In genomic region chr2:154211881-154212280, GRCm38 (mm10) we compare ENCODE assay signal across 28 mouse cellular contexts. TPM values are rescaled to one million over a fixed set of nuclear protein-coding genes. Genes with fewer than 3 reads are reported as not detected.
A peak's percentile ranks its signal among the peaks of the same experiment; 100 is the strongest.
DNase-seq lines count a peak whose midpoint lies in the region; ATAC-seq and TF ChIP-seq lines count a peak whose summit lies in the region.
"Had no signal": no experiment of that assay in that cellular context is flagged by ENCODE, and none has a peak within 500 bp of the region (broad histone marks: within the 10 kb centered on the region; RNA-seq: fewer than 3 reads in every experiment).

No protein-coding gene starts in this region.

- no peak overlapping the region for H3K27ac ChIP-seq in midbrain, embryonic 11.5 days (ENCODE audit: low read depth, low read length)
- H3K27ac ChIP-seq in midbrain, embryonic 10.5 days (replicated peaks) = no peak overlapping the region
- H3K27ac ChIP-seq in layer of hippocampus, adult 2 months = peak overlapping the region; percentile 78
- no peak overlapping the region for H3K27ac ChIP-seq in intestine, postnatal 0 days (ENCODE audit: low read depth, low read length)
- no peak overlapping the region for H3K27ac ChIP-seq in gastrocnemius, adult 2 months
- H3K27ac ChIP-seq: forebrain, embryonic 13.5 days; heart, embryonic 13.5 days; hindbrain, embryonic 15.5 days; limb, embryonic 13.5 days; liver, embryonic 14.5 days; neural tube, embryonic 12.5 days; stomach, embryonic 15.5 days had no signal

- 84% methylated on average over 4 of the region's 4 CpGs for WGBS in midbrain, embryonic 11.5 days
- WGBS in midbrain, embryonic 10.5 days = 91% methylated on average over 4 of the region's 4 CpGs
- 87% methylated on average over 4 of the region's 4 CpGs for WGBS in intestine, postnatal 0 days

- no peaks in the 10 kb centered on the region for H3K4me1 ChIP-seq in midbrain, embryonic 11.5 days (ENCODE audit: control insufficient read depth, insufficient read depth, low read length)
- H3K4me1 ChIP-seq in midbrain, embryonic 10.5 days = peaks cover 7% of the 10 kb centered on the region
- H3K4me1 ChIP-seq in intestine, postnatal 0 days (replicated peaks; ENCODE audit: control insufficient read depth, insufficient read depth, low read length) = no peaks in the 10 kb centered on the region
- H3K4me1 ChIP-seq: forebrain, embryonic 13.5 days; limb, embryonic 13.5 days; megakaryocyte, embryonic 14.5 days; neural tube, embryonic 12.5 days; stomach, embryonic 15.5 days had no signal

- no peak overlapping the region for H3K4me3 ChIP-seq in midbrain, embryonic 11.5 days (ENCODE audit: low read depth, low read length)
- H3K4me3 ChIP-seq in midbrain, embryonic 10.5 days = no peak overlapping the region
- no peak overlapping the region for H3K4me3 ChIP-seq in layer of hippocampus, adult 2 months
- no peak overlapping the region for H3K4me3 ChIP-seq in intestine, postnatal 0 days (ENCODE audit: low read depth, low read length)
- H3K4me3 ChIP-seq in gastrocnemius, adult 2 months = no peak overlapping the region
- H3K4me3 ChIP-seq: forebrain, embryonic 13.5 days; heart, embryonic 13.5 days; hindbrain, embryonic 15.5 days; limb, embryonic 13.5 days; megakaryocyte, embryonic 14.5 days; neural tube, embryonic 12.5 days; stomach, embryonic 15.5 days had no signal

- H3K9ac ChIP-seq in midbrain, embryonic 11.5 days (ENCODE audit: low read length) = no peak overlapping the region
- H3K9ac ChIP-seq in intestine, postnatal 0 days (ENCODE audit: low read depth, low read length) = no peak overlapping the region
- H3K9ac ChIP-seq: forebrain, embryonic 13.5 days; heart, embryonic 13.5 days; hindbrain, embryonic 15.5 days; limb, embryonic 13.5 days; liver, embryonic 14.5 days; neural tube, embryonic 12.5 days; stomach, embryonic 15.5 days had no signal

- no peak overlapping the region for H3K4me2 ChIP-seq in midbrain, embryonic 11.5 days
- no peak overlapping the region for H3K4me2 ChIP-seq in intestine, postnatal 0 days (replicated peaks; ENCODE audit: low read depth)
- H3K4me2 ChIP-seq: forebrain, embryonic 13.5 days; heart, embryonic 13.5 days; hindbrain, embryonic 15.5 days; limb, embryonic 13.5 days; neural tube, embryonic 12.5 days; stomach, embryonic 15.5 days had no signal

- DNase-seq in midbrain, embryonic 11.5 days (ENCODE audit: low spot score, missing footprints) = peak; percentile 21
- DNase-seq in midbrain, embryonic 10.5 days (ENCODE audit: low spot score) = no peak
- DNase-seq in layer of hippocampus, adult 2 months (ENCODE audit: low spot score in 2 of 2) = peak; percentile 58 to 71
- DNase-seq in left cerebral cortex, adult 9 months (ENCODE audit: low spot score in 2 of 2) = peak; percentile 36 to 81
- peak; percentile 68 for DNase-seq in right cerebral cortex, postnatal 25 days
- no peak for DNase-seq in gastrocnemius, adult 2 months
- DNase-seq: cerebellum, adult 11-12 months; cerebellum, postnatal 25 days; heart, postnatal 36 days; kidney, adult 2 months; kidney, postnatal 36 days had no signal

- TF ChIP-seq CTCF in layer of hippocampus, adult 2 months (conservative IDR thresholded peaks at IDR 0.05) = no peak
- TF ChIP-seq CTCF in intestine, postnatal 0 days (IDR thresholded peaks at IDR 0.05; ENCODE audit: low read depth) = no peak
- TF ChIP-seq CTCF in gastrocnemius, adult 2 months (IDR thresholded peaks at IDR 0.05) = no peak

- H3K9me3 ChIP-seq in midbrain, embryonic 11.5 days (ENCODE audit: control insufficient read depth, low read length) = no peaks in the 10 kb centered on the region
- H3K9me3 ChIP-seq in midbrain, embryonic 10.5 days (replicated peaks) = no peaks in the 10 kb centered on the region
- H3K9me3 ChIP-seq in intestine, postnatal 0 days (ENCODE audit: control insufficient read depth) = no peaks in the 10 kb centered on the region
- H3K9me3 ChIP-seq: forebrain, embryonic 13.5 days; heart, embryonic 13.5 days; hindbrain, embryonic 15.5 days; limb, embryonic 13.5 days; megakaryocyte, embryonic 14.5 days; neural tube, embryonic 12.5 days; stomach, embryonic 15.5 days had no signal

- no peaks in the 10 kb centered on the region for H3K27me3 ChIP-seq in midbrain, embryonic 11.5 days (ENCODE audit: control insufficient read depth, insufficient read depth, low read length)
- no peaks in the 10 kb centered on the region for H3K27me3 ChIP-seq in midbrain, embryonic 10.5 days (ENCODE audit: low read depth, poor library complexity, severe bottlenecking)
- no peaks in the 10 kb centered on the region for H3K27me3 ChIP-seq in intestine, postnatal 0 days (replicated peaks; ENCODE audit: control insufficient read depth, insufficient read depth, low read length)
- H3K27me3 ChIP-seq: forebrain, embryonic 13.5 days; hindbrain, embryonic 15.5 days; limb, embryonic 13.5 days; neural tube, embryonic 12.5 days; stomach, embryonic 15.5 days had no signal

- no peak for ATAC-seq in midbrain, embryonic 11.5 days (ENCODE audit: low FRiP score)
- no peak for ATAC-seq in intestine, postnatal 0 days
- no peak for ATAC-seq in cerebellum, adult (ENCODE audit: insufficient number of reproducible peaks, low FRiP score, low TSS enrichment)
- ATAC-seq: lung, postnatal 0 days had no signal

- H3K36me3 ChIP-seq in midbrain, embryonic 11.5 days (ENCODE audit: control insufficient read depth, insufficient read depth, low read length) = no peaks in the 10 kb centered on the region
- no peaks in the 10 kb centered on the region for H3K36me3 ChIP-seq in midbrain, embryonic 10.5 days
- H3K36me3 ChIP-seq in intestine, postnatal 0 days (ENCODE audit: control insufficient read depth, insufficient read depth) = no peaks in the 10 kb centered on the region
- H3K36me3 ChIP-seq: heart, embryonic 13.5 days; hindbrain, embryonic 15.5 days; limb, embryonic 13.5 days; neural tube, embryonic 12.5 days; stomach, embryonic 15.5 days had no signal

- intact Hi-C loops in gastrocnemius, adult 2 months (cut with DNase I) = no loop called here

RNA-seq across cellular contexts. Expression of gene Bpifb5, which starts 11.7 kb away (rescaled TPM):
- 0.10 and 0.26 TPM in 2 replicates for polyA plus RNA-seq in midbrain, embryonic 11.5 days (2014; fragmentation: Nextera tagmentation; extraction: Ambion mirVana)
- 0.19 and 0.25 TPM in 2 replicates for polyA plus RNA-seq in midbrain, embryonic 10.5 days (2016; fragmentation: Nextera tagmentation; extraction: Ambion mirVana)
- total RNA-seq in layer of hippocampus, adult 2 months (2021) = not detected
- polyA plus RNA-seq in intestine, postnatal 0 days (2015; fragmentation: Nextera tagmentation; extraction: Ambion mirVana) = 0.07 and 0.09 TPM in 2 replicates
- total RNA-seq in gastrocnemius, adult 2 months (2021) = not detected
- total RNA-seq: adrenal gland, adult 18-20 months; CH12.LX; heart, postnatal 36 days; monocyte, adult 5-6 weeks had no signal
- polyA plus RNA-seq: forebrain, embryonic 13.5 days; liver, embryonic 14.5 days; neural tube, embryonic 12.5 days had no signal

RNA-seq across cellular contexts. Expression of gene Bpifb1, which starts 21.3 kb away (rescaled TPM):
- polyA plus RNA-seq in midbrain, embryonic 11.5 days (2014; fragmentation: Nextera tagmentation; extraction: Ambion mirVana) = not detected in 2 replicates
- polyA plus RNA-seq in midbrain, embryonic 10.5 days (2016; fragmentation: Nextera tagmentation; extraction: Ambion mirVana) = not detected in 2 replicates
- under 1 TPM in 1 of 2 experiments, not detected in 1; 0.22 TPM for total RNA-seq in layer of hippocampus, adult 2 months (2021)
- 3.7 and 29.4 TPM in 2 replicates for polyA plus RNA-seq in intestine, postnatal 0 days (2015; fragmentation: Nextera tagmentation; extraction: Ambion mirVana)
- not detected for total RNA-seq in gastrocnemius, adult 2 months (2021)
- total RNA-seq: adrenal gland, adult 18-20 months; CH12.LX; gastrocnemius, postnatal 4 days; heart, postnatal 36 days; monocyte, adult 5-6 weeks had no signal
- polyA plus RNA-seq: forebrain, embryonic 13.5 days; kidney, adult 2 months; limb, embryonic 13.5 days; neural tube, embryonic 12.5 days; spleen, adult 2 months had no signal

RNA-seq across cellular contexts. Expression of gene Bpifb9a, which starts 45.8 kb away (rescaled TPM):
- not detected in 2 replicates for polyA plus RNA-seq in midbrain, embryonic 11.5 days (2014; fragmentation: Nextera tagmentation; extraction: Ambion mirVana)
- polyA plus RNA-seq in midbrain, embryonic 10.5 days (2016; fragmentation: Nextera tagmentation; extraction: Ambion mirVana) = not detected in 2 replicates
- total RNA-seq in layer of hippocampus, adult 2 months (2021) = not detected
- not detected in 2 replicates for polyA plus RNA-seq in intestine, postnatal 0 days (2015; fragmentation: Nextera tagmentation; extraction: Ambion mirVana)
- not detected for total RNA-seq in gastrocnemius, adult 2 months (2021)
- total RNA-seq: adrenal gland, adult 18-20 months; CH12.LX; gastrocnemius, postnatal 4 days; heart, postnatal 36 days; monocyte, adult 5-6 weeks had no signal
- polyA plus RNA-seq: brain, embryonic 14.5 days; forebrain, embryonic 13.5 days; heart, embryonic 13.5 days; hindbrain, embryonic 15.5 days; kidney, adult 2 months; limb, embryonic 13.5 days; liver, embryonic 14.5 days; lung, postnatal 0 days; neural tube, embryonic 12.5 days; spleen, adult 2 months; stomach, embryonic 15.5 days had no signal

RNA-seq across cellular contexts. Expression of gene Bpifa5, which starts 49.5 kb away (rescaled TPM):
- not detected in 2 replicates for polyA plus RNA-seq in midbrain, embryonic 11.5 days (2014; fragmentation: Nextera tagmentation; extraction: Ambion mirVana)
- not detected in 2 replicates for polyA plus RNA-seq in midbrain, embryonic 10.5 days (2016; fragmentation: Nextera tagmentation; extraction: Ambion mirVana)
- not detected for total RNA-seq in layer of hippocampus, adult 2 months (2021)
- polyA plus RNA-seq in intestine, postnatal 0 days (2015; fragmentation: Nextera tagmentation; extraction: Ambion mirVana) = not detected in 2 replicates
- total RNA-seq in gastrocnemius, adult 2 months (2021) = not detected
- total RNA-seq: adrenal gland, adult 18-20 months; CH12.LX; gastrocnemius, postnatal 4 days; heart, postnatal 36 days; monocyte, adult 5-6 weeks had no signal
- polyA plus RNA-seq: brain, embryonic 14.5 days; forebrain, embryonic 13.5 days; heart, embryonic 13.5 days; hindbrain, embryonic 15.5 days; kidney, adult 2 months; limb, embryonic 13.5 days; liver, embryonic 14.5 days; lung, postnatal 0 days; neural tube, embryonic 12.5 days; spleen, adult 2 months; stomach, embryonic 15.5 days had no signal

Comparison
In these comparisons a context has a peak if more than half of its experiments do, and no peak if none do; other contexts are left out.
1. DNase-seq: peak in midbrain, embryonic 11.5 days (single experiment), layer of hippocampus, adult 2 months (2 of 2), left cerebral cortex, adult 9 months (2 of 2) and right cerebral cortex, postnatal 25 days (single experiment); none in midbrain, embryonic 10.5 days (single experiment) and gastrocnemius, adult 2 months (single experiment).